Mouse (Mus musculus) 416B (cell line): ENCODE measurements at regions not wholly inside any gene's neighbourhood (a gene's known extent, or its start where the extent isn't known, plus 50 kb on each side); places are given as distances from the start of the nearest gene placed in this dataset.
A peak's percentile ranks its signal among the peaks of the same experiment; 100 is the strongest.

Source experiments
- DNase-seq: peaks from one replicate; pipeline ENCODE4 v3.0.0; 2011; ENCODE audit warnings: low read depth

DNA sequence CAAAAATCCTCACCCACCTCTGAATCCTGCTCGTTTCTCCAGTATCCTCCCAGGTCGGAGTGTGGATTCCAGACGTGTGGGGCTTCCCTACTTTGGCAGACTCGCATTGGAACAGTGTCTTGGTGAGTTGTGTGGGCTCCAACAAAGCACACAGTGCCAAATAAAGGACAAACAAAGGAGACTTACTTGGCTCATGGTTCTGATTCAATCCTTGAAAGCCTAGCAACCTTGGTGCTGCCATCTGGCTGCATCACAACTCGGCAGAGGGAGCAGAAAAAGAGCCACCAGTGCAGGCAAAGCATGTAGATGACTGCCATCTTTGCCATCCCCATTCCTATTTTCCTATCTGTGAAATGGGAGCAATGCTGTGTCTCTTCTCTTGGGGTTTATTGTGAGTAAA lies 64.0 kb downstream of the Il9r start:
- no peak for DNase-seq

DNA sequence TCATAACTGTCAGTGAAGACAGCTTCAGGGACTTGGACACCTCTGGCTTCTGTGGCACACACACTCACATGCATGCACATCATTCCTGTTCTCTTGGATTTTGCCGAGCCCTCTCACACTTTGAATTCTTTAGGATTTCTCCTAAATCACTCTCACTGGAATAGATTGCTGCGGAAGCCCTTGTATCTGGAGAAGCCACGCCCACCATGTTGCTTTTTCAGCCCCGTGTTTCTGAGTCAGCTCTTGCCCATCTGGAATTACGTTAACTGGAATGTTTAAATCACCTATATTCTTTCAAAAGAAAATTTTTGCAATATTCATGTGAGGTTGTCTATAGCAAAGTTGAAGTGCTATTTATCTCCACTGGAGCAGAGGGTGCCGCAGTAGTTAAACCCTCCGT lies 66.1 kb downstream of the Il9r start:
- no peak for DNase-seq

GRCm38 (mm10) chr11:32132008-32132615 lies 68.0 kb downstream of the Il9r start:
- peak; percentile 42 for DNase-seq

GRCm38 (mm10) chr11:32128551-32128950 lies 71.5 kb downstream of the Il9r start:
- DNase-seq = no peak

DNA sequence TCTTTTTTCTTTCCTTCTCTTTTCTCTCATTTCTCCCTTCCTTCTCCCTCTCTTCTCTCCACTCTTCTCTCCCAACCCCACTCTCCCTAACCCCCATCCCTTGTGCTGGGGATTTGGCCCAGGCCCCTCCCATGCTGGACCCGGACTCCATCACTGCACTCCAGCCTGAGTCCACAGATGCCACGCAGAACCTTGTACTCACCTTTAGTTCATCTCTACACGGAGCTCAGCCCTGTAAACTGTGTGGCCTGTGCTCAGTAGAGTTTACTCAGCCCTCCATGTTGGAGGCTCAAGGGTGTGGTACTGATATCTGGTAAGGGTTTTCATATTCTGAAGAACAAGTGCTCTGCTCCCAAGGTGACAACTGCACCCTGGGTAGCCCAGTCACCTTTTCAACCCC lies 72.1 kb downstream of the Il9r start:
- no peak for DNase-seq

DNA sequence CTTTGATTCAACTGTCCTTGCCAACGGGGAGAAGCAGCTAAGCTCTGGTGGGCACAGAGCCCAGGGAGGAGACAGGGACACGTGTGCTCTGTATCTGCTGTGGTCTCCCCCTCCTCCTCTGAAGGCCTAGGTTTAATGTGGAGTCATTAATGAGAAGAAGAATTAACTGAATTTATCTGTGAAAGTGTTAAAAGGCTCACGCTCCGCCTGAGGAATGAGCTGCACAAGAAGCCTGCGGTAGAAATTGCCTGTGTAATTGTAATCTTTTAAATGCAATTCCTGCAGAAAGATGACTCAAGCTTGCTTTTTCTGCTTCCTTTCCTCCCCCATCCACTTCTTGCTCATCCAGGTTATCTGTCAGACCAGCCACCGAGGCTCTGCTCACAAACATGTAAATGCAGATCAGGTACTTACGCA lies 72.7 kb downstream of the Il9r start:
- DNase-seq = no peak

DNA sequence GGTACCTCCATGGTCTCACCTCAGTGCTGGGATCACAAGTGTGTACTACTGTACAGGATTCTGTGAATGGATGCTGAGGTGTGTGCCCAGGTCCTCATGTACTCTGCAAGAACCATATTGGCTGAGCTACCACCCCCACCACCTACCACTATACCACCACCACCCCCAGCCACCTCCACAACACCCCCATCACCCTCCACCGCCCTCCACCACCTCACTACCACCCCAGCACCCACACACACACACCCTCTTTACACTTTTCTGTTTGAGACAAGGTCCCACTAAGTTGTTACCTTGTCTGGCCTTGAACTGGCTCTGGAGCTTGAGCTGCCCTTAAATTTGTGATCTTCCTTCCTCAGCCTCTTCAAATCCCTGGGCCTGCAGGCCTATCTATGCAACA lies 73.3 kb downstream of the Il9r start:
- no peak for DNase-seq

DNA sequence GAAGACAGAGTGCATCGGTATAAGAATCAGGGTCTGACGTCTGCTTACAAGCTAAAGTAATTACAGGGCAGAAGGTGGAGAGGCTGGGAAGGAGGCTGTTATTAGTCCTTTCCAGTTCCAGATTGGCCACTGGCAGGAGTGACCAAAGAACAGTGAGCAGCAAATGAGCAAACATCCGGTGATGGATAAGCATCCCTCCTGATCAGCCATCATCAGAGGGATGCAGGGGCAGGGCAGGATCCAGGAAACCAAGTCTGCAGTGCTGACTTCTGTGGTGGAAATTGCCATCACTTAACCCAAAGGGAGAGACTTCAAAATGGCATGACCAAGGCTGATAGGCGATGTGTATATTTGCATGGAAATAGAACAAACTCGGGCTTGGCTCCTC lies 73.8 kb downstream of the Il9r start:
- no peak for DNase-seq

DNA sequence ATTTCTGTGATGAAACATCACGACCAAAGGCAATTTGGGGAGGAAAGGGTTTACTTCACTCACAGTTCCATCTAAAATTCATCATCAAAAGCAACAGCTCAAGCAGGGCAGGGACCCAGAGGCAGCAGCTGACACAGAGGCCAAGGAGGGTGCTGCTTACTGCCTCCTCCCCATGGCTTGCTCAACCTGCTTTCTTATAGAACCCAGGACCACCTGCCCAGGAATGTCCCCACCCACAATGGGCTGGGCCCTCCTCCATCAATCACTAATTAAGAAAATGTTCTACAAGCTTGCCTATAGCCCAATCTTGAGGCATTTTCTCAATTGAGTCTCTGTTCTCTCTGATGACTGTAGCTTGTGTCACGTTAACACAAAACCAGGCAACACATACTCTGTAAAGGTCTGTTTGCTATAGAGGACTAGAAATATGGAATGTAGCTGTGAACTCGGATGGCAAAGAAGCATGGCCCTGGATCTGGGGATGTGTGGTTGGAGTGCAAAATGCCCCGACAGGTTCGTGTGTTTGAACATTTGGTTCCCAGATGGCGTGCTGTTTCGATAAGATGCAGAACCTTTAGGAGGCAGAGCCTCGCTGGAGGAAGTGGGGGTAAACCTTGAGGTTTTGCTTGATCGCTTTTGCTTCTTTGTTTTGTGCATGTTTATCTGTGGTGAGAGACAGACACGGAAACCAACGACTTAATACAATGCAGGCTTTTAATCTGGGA lies 74.3 kb downstream of the Il9r start:
- DNase-seq = no peak

DNA sequence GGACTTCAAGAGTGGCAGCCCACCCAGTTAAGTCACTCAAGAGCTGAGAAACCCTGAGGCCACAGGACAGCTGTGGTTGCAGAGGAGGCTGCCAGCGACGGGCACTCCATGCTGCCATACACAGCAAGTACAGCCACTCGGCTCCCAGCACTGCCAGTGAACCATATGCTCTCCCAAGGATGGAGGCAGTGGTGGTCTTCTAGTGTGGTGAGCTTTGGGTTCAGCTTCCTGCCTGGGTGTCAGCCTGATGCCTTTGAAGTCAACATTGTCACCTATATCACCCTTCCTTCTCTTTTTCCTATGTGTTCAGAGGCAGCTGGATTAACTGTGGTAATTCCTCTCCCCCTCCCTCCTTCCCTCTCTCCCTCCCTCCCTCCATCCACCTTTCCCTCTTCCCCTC lies 79.5 kb downstream of the Il9r start:
- DNase-seq = no peak

GRCm38 (mm10) chr11:32118844-32119629 lies 81.0 kb downstream of the Il9r start:
- no peak for DNase-seq

- DNase-seq = no peak
Measured at GRCm38 (mm10) chr11:32117930-32118329, 82.1 kb downstream of the Il9r start.

- DNase-seq = no peak
Measured at GRCm38 (mm10) chr11:32113118-32113826, 86.8 kb downstream of the Il9r start.

DNA sequence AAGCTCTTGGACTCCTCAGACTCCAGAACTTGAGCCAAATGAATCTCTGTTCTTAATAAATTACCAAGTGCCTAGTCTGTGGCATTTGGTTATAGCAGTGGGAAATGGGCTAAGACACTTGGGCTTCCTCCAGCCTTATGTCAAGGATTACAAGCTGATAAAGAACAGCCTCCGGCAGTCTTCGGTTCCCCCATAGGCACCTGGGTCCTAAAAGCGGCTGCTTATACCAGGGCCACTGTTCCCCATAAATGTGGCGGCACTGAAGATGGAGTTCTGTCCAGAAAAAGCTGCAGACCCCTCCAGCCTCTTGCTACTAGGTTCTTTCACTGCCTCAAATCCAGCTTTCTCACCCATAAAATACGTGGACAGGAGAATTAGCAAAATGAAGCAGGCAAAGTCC lies 87.6 kb downstream of the Il9r start:
- DNase-seq = no peak

DNA sequence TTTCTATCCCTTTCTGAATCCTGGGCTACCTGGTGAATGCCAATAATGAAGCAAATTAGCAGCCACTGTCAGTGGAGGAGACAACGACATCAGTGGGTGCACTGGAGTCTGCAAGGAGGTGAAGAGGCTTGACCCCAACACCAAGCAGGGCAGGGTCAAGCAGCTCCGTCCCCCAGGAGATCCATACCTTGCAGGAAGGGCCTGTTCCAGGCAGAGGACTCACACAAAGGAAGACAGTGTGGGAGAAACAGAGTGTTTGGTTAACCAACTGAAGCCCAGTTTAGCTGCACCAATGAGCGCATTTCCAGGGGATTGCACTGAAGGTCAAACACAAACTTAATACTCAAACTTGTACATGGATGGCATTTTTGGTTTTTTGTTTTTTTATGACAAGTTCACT lies 88.2 kb downstream of the Il9r start:
- DNase-seq = no peak

DNA sequence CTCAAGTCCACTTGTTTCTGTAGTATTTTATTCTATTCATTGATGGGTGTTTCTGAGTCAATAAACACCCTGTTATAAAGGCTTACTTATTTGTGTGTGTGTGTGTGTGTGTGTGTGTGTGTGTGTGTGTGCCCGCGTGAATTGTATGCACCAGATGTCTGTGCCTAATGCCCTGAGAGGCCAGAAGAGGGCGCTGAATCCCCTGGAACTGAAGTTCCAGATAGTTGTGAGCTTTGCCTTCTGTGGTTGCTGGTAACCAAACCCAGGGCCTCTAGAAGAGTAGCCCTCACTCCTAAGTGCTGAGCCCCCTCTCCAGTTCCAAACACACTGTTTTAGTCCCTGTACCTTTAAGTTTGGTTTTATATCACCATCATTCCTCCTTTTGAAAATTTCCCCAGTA lies 90.2 kb downstream of the Il9r start:
- peak; percentile 11 for DNase-seq
